ENCODE assay signal across 22 mouse cellular contexts in genomic region chr5:118376478-118376877, GRCm38 (mm10).
A peak's percentile ranks its signal among the peaks of the same experiment; 100 is the strongest.
DNase-seq lines count a peak whose midpoint lies in the region; ATAC-seq lines count a peak whose summit lies in the region.
"Had no signal": no experiment of that assay in that cellular context is flagged by ENCODE, and none has a peak within 500 bp of the region (broad histone marks: within the 10 kb centered on the region; RNA-seq: fewer than 3 reads in every experiment).

No protein-coding gene starts in this region.

- DNase-seq in neural tube, embryonic 10.5 days (ENCODE audit: extremely low spot score, low spot score) = no peak
- DNase-seq in gastrocnemius, postnatal 10 days = no peak
- DNase-seq in right cerebral cortex, postnatal 36 days (ENCODE audit: low spot score in 2 of 2) = no peak
- DNase-seq: adrenal gland, postnatal 14 days; cerebellum, adult 9-11 months; heart, postnatal 10 days; kidney, postnatal 25 days; lung, postnatal 14 days; right cerebral cortex, adult 18-20 months had no signal

- no peak overlapping the region for H3K27ac ChIP-seq in neural tube, embryonic 13.5 days (replicated peaks)
- no peak overlapping the region for H3K27ac ChIP-seq in hindbrain, embryonic 16.5 days (ENCODE audit: low read depth, low read length)
- H3K27ac ChIP-seq: hindbrain, embryonic 10.5 days; hindbrain, postnatal 0 days; layer of hippocampus, adult 2 months; liver, embryonic 14.5 days; neural tube, embryonic 12.5 days; stomach, postnatal 0 days had no signal

- no peak overlapping the region for H3K4me3 ChIP-seq in neural tube, embryonic 13.5 days
- H3K4me3 ChIP-seq in hindbrain, embryonic 16.5 days (ENCODE audit: low read length) = no peak overlapping the region
- H3K4me3 ChIP-seq: hindbrain, embryonic 10.5 days; layer of hippocampus, adult 2 months; neural tube, embryonic 12.5 days had no signal

- H3K36me3 ChIP-seq in neural tube, embryonic 13.5 days = no peaks in the 10 kb centered on the region
- H3K36me3 ChIP-seq in hindbrain, embryonic 16.5 days (ENCODE audit: control insufficient read depth, insufficient read depth, low read length) = no peaks in the 10 kb centered on the region
- H3K36me3 ChIP-seq: hindbrain, embryonic 10.5 days; neural tube, embryonic 12.5 days had no signal

- H3K9me3 ChIP-seq in neural tube, embryonic 13.5 days = no peaks in the 10 kb centered on the region
- no peaks in the 10 kb centered on the region for H3K9me3 ChIP-seq in hindbrain, embryonic 16.5 days (ENCODE audit: control insufficient read depth, low read length)
- H3K9me3 ChIP-seq: hindbrain, embryonic 10.5 days; neural tube, embryonic 12.5 days had no signal

- H3K4me1 ChIP-seq in neural tube, embryonic 13.5 days (replicated peaks) = peaks cover 48% of the 10 kb centered on the region
- H3K4me1 ChIP-seq in hindbrain, embryonic 16.5 days (ENCODE audit: control insufficient read depth, insufficient read depth, low read depth, low read length) = peaks cover 20% of the 10 kb centered on the region

- peaks cover 4% of the 10 kb centered on the region for H3K27me3 ChIP-seq in neural tube, embryonic 13.5 days
- no peaks in the 10 kb centered on the region for H3K27me3 ChIP-seq in hindbrain, embryonic 16.5 days (replicated peaks; ENCODE audit: control insufficient read depth, insufficient read depth, low read length)

- H3K4me2 ChIP-seq in neural tube, embryonic 13.5 days = no peak overlapping the region
- H3K4me2 ChIP-seq in hindbrain, embryonic 16.5 days (ENCODE audit: low read length) = no peak overlapping the region
- H3K4me2 ChIP-seq: heart, embryonic 11.5 days; midbrain, embryonic 11.5 days; neural tube, embryonic 12.5 days had no signal

- 80% methylated on average over 5 of the region's 5 CpGs for WGBS in neural tube, embryonic 13.5 days
- WGBS in hindbrain, embryonic 16.5 days = 68% methylated on average over 5 of the region's 5 CpGs

- H3K9ac ChIP-seq in neural tube, embryonic 13.5 days = 0 out of 2 replicates have a peak overlapping the region, but pooled peaks have one; percentile 12
- no peak overlapping the region for H3K9ac ChIP-seq in hindbrain, embryonic 16.5 days (ENCODE audit: low read depth, low read length)
- H3K9ac ChIP-seq: liver, embryonic 14.5 days; neural tube, embryonic 12.5 days had no signal

- no peak for ATAC-seq in neural tube, embryonic 13.5 days (ENCODE audit: low read depth)
- peak; percentile 15; the same call in 1 of the 2 replicates for ATAC-seq in common myeloid progenitor, adult 5-6 weeks (replicated peaks; ENCODE audit: low read depth, poor library complexity, severe bottlenecking)
- ATAC-seq in megakaryocyte, adult 5-6 weeks (ENCODE audit: poor library complexity, severe bottlenecking) = peak; percentile 62
- no peak for ATAC-seq in hindbrain, embryonic 16.5 days
- ATAC-seq: hindbrain, postnatal 0 days; intestine, embryonic 16.5 days had no signal

Comparison
In these comparisons a context has a peak if more than half of its experiments do, and no peak if none do; other contexts are left out.
1. ATAC-seq: peak in common myeloid progenitor, adult 5-6 weeks (single experiment) and megakaryocyte, adult 5-6 weeks (single experiment); none in neural tube, embryonic 13.5 days (single experiment) and hindbrain, embryonic 16.5 days (single experiment).